Mouse (Mus musculus) retina, embryonic 14.5 days (tissue): ENCODE data around the gene Plb1.

Experiments
- DNase-seq: peaks from one replicate; pipeline ENCODE4 v3.0.0-alpha.2; 2015; ENCODE audit warnings: low spot score

Plb1 gene

GRCm38 (mm10) chr5:32232474-32232873 lies at the start of gene Plb1:
Gene Plb1 (plus strand): TSS chr5:32232708.
- DNase-seq: no peak

- no peak for DNase-seq
Measured at GRCm38 (mm10) chr5:32182885-32183629, 49.5 kb upstream of the Plb1 start.

GRCm38 (mm10) chr5:32187717-32188116 lies 44.8 kb upstream of the Plb1 start:
- DNase-seq: no peak

- no peak for DNase-seq
Measured at GRCm38 (mm10) chr5:32191259-32191658, 41.2 kb upstream of the Plb1 start.

GRCm38 (mm10) chr5:32192016-32192845 lies 40.3 kb upstream of the Plb1 start:
- no peak for DNase-seq

GRCm38 (mm10) chr5:32194236-32194635 lies 38.3 kb upstream of the Plb1 start:
- no peak for DNase-seq

- no peak for DNase-seq
Measured at GRCm38 (mm10) chr5:32195857-32196609, 36.5 kb upstream of the Plb1 start.

- peak; percentile 95 for DNase-seq
Measured at GRCm38 (mm10) chr5:32197698-32198097, 34.8 kb upstream of the Plb1 start.

GRCm38 (mm10) chr5:32199136-32199535 lies 33.4 kb upstream of the Plb1 start:
- DNase-seq: no peak

GRCm38 (mm10) chr5:32199594-32199993 lies 32.9 kb upstream of the Plb1 start:
- DNase-seq: no peak

GRCm38 (mm10) chr5:32204653-32205052 lies 27.9 kb upstream of the Plb1 start:
- peak; percentile 54 for DNase-seq

- DNase-seq: no peak
Measured at GRCm38 (mm10) chr5:32206726-32207125, 25.8 kb upstream of the Plb1 start.

GRCm38 (mm10) chr5:32208460-32208859 lies 24.0 kb upstream of the Plb1 start:
- no peak for DNase-seq

GRCm38 (mm10) chr5:32211011-32211410 lies 21.5 kb upstream of the Plb1 start:
- DNase-seq: no peak

- DNase-seq: no peak
Measured at GRCm38 (mm10) chr5:32213746-32214145, 18.8 kb upstream of the Plb1 start.

- DNase-seq: peak; percentile 68
Measured at GRCm38 (mm10) chr5:32215510-32215909, 17.0 kb upstream of the Plb1 start.

- no peak for DNase-seq
Measured at GRCm38 (mm10) chr5:32216465-32216864, 16.0 kb upstream of the Plb1 start.

- no peak for DNase-seq
Measured at GRCm38 (mm10) chr5:32217477-32217876, 15.0 kb upstream of the Plb1 start.

GRCm38 (mm10) chr5:32230372-32230771 lies 2.1 kb upstream of the Plb1 start:
- peak; percentile 51 for DNase-seq

- DNase-seq: no peak
Measured at GRCm38 (mm10) chr5:32239337-32239736, 6.8 kb downstream of the Plb1 start.

GRCm38 (mm10) chr5:32240741-32241140 lies 8.2 kb downstream of the Plb1 start:
- DNase-seq: no peak

GRCm38 (mm10) chr5:32243286-32243885 lies 10.9 kb downstream of the Plb1 start:
- no peak for DNase-seq
